Mouse (Mus musculus): ENCODE data around the gene Tlnrd1. TPM values are rescaled to one million over a fixed set of nuclear protein-coding genes. Genes with fewer than 3 reads are reported as not detected.
A peak's percentile ranks its signal among the peaks of the same experiment; 100 is the strongest.

Tlnrd1 gene
- polyA plus RNA-seq, 1 experiment from 2014 or later: 7.5 TPM

- H3K36me3 ChIP-seq: peaks cover 5% of the 10 kb centered on the region; the same call in 1 of the 2 replicates
- no peaks in the 10 kb centered on the region for H3K27me3 ChIP-seq
- peak; percentile 38 for ATAC-seq
- peak overlapping the region; percentile 92 for H3K9ac ChIP-seq (replicated peaks)
- H3K27ac ChIP-seq: peak overlapping the region; percentile 87
- WGBS: 22% methylated on average over 56 of the region's 56 CpGs
- peaks cover 2% of the 10 kb centered on the region; the same call in 1 of the 2 replicates for H3K9me3 ChIP-seq
- H3K4me2 ChIP-seq (replicated peaks): peak overlapping the region; percentile 93
- peak overlapping the region; percentile 78 for H3K4me3 ChIP-seq (replicated peaks)
- peaks cover 61% of the 10 kb centered on the region for H3K4me1 ChIP-seq (replicated peaks)
Observed at GRCm38 (mm10) chr7:83882633-83883275, 1.4 kb downstream of the Tlnrd1 start.

DNA sequence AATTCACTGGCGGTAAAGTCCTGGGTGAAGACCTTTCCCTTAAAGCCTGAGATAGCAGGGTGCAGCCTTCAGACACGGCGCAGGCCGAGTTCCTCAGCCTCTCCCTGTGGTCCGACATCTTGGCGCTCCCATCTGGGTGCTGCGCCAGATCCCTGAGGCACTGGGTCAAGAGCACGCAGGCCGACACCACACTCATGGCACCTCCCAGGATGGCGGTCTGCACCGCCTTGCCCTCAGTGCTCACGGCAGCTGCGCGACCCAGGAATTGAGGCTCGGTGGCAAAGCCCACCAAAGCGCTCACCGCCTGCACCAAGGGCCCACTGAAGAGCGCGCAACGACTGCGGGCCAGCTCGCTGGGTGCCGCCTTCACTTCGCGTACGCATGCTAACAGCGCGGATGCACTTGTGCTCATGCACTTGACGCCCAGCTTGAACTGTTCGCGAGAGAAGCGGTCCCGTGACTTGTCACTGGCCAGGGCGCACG is 1.9 kb downstream of the Tlnrd1 start:
- Histone ChIP-seq H3K4me1 (replicated peaks) (peaks cover 62% of the 10 kb centered on the region), H3K9ac (replicated peaks) (peak overlapping the region; percentile 92; the same call in 1 of the 2 replicates), H3K27me3 (no peaks in the 10 kb centered on the region), H3K4me2 (replicated peaks) (peak overlapping the region; percentile 93), H3K4me3 (replicated peaks) (peak overlapping the region; percentile 78), H3K9me3 (peaks cover 2% of the 10 kb centered on the region; the same call in 1 of the 2 replicates), H3K27ac (no peak overlapping the region), H3K36me3 (peaks cover 5% of the 10 kb centered on the region; the same call in 1 of the 2 replicates)
- no peak for ATAC-seq
- 92% methylated on average over 35 of the region's 35 CpGs for WGBS

DNA sequence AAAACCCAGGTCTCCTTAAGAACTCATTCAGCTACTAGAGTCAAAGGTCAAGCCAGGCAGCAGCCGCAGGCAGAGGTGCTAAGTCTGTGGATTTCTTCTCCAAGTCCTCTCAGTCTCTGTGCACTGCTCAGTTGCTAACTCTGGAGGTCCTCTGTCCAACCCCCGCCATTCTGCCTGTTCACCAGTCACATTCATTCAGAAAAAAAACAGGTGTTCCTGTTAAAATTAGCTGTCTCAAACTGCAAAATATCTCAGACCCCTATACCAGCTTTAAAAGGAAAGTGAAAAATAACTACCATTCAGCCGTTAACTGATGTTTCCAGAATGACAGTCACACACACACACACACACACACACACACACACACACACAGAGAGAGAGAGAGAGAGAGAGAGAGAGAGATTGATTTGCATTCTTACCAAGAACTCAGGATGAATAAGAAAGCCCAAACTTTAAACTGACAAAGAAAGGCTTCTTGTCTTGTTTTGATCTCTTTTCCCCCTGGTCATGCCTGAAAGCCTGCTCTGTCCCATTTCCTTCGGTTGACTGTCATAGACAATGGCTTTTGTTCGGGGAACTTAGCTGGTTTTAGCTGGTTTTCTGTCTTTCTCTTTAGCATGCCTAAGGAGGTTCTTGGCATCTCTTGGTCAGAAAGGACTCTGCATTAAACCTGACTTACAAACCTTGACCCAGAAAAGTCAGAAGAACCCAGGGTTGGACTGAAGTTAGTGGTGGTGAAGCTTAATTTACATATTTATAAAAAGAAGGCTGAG is 5.2 kb downstream of the Tlnrd1 start:
- Histone ChIP-seq H3K9ac (replicated peaks) (0 out of 2 replicates have a peak overlapping the region, but pooled peaks have one; percentile 12), H3K9me3 (no peaks in the 10 kb centered on the region), H3K36me3 (peaks cover 10% of the 10 kb centered on the region; the same call in 1 of the 2 replicates), H3K27me3 (no peaks in the 10 kb centered on the region), H3K27ac (peak overlapping the region; percentile 56; the same call in 1 of the 2 replicates), H3K4me3 (replicated peaks) (no peak overlapping the region), H3K4me2 (replicated peaks) (peak overlapping the region; percentile 35), H3K4me1 (replicated peaks) (peaks cover 55% of the 10 kb centered on the region)
- WGBS: 2% methylated on average over 5 of the region's 5 CpGs
- no peak for ATAC-seq

DNA sequence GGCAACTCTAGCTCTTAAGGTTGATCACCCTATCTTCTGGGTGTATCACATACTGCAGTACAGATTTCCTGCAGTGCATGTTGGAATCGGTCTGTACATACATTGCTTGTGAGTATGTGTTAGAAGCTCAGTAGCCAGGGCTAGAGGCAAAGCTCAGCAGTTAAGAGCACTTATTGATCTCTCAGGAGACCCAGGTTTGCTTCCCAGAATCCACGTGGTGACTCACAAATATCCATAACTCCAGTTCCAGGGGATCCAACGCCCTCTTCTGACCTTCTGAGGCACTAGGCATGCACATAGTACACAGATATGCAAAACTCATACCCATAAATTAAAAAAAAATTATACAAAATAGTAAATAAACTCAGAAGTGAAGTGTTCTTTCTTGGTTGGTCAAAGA is 7.0 kb downstream of the Tlnrd1 start:
- WGBS: 82% methylated on average over 3 of the region's 3 CpGs
- Histone ChIP-seq H3K27me3 (no peaks in the 10 kb centered on the region), H3K4me3 (replicated peaks) (no peak overlapping the region), H3K9ac (replicated peaks) (no peak overlapping the region), H3K4me1 (replicated peaks) (peaks cover 45% of the 10 kb centered on the region), H3K27ac (no peak overlapping the region), H3K36me3 (peaks cover 6% of the 10 kb centered on the region; the same call in 1 of the 2 replicates), H3K4me2 (replicated peaks) (no peak overlapping the region), H3K9me3 (no peaks in the 10 kb centered on the region)
- ATAC-seq: no peak

DNA sequence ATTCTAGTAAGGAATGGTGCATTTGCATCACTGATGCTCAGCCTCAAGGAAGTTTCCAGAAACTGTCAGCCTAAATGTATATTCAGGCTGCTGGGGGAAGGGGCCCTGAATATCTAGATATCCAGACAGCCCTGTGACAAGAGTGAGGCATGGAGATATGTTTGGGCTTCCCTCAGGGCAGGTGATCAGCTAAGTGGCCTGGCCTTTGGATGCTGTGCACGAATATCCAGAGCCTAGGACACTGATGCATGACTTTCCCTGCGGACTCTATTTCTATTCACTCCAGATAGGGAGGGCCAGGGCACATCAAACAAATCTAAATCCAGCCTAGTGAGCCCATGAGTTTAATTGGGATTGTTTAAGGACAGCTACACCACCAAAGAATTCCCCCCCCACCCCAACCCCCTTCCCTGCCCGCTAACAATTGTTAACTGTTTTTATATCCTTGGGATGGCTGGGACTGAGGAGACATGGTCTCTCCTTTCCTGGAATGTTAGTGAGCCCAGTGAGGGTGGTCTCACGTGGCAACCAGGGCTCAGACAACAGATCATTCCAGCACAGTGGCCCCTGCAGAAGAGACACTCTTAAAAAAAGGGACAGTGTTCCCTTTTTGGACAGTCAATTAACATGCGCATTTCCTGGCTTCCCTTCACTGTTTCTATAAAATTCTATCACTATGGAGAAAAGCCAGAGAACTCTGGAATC is 14.1 kb downstream of the Tlnrd1 start:
- H3K27me3 ChIP-seq: no peaks in the 10 kb centered on the region
- no peak overlapping the region for H3K27ac ChIP-seq
- 32% methylated on average over 5 of the region's 5 CpGs for WGBS
- peaks cover 6% of the 10 kb centered on the region for H3K4me1 ChIP-seq (replicated peaks)
- no peaks in the 10 kb centered on the region for H3K9me3 ChIP-seq
- H3K4me2 ChIP-seq (replicated peaks): no peak overlapping the region
- ATAC-seq: 0 out of 2 replicates have a peak, but pooled peaks have one; percentile 50
- H3K4me3 ChIP-seq (replicated peaks): no peak overlapping the region
- H3K9ac ChIP-seq (replicated peaks): no peak overlapping the region
- no peaks in the 10 kb centered on the region for H3K36me3 ChIP-seq

DNA sequence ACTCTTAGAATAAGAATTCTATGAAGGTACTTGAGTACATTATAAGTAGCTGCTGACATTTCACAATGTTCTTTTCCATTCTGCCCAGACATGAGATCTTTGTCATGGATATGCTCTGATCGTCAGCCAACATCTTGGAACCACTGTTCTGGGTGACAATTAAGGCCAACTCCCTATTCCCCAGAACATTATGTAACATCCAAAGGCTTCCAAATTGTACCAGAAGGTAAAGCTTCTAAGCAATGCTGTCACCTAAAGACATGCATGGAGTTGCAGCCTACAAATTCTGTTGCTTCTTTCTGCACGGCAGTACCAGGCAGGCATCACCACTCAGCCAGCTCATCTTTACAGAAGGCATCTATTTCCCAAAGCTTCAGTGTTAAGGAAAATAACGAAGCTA is 15.9 kb downstream of the Tlnrd1 start:
- Histone ChIP-seq H3K27me3 (no peaks in the 10 kb centered on the region), H3K9me3 (no peaks in the 10 kb centered on the region), H3K4me1 (replicated peaks) (peaks cover 6% of the 10 kb centered on the region), H3K4me3 (replicated peaks) (no peak overlapping the region), H3K27ac (no peak overlapping the region), H3K36me3 (no peaks in the 10 kb centered on the region), H3K4me2 (replicated peaks) (no peak overlapping the region), H3K9ac (replicated peaks) (no peak overlapping the region)
- ATAC-seq: no peak
- WGBS: 75% methylated on average over 3 of the region's 3 CpGs

GRCm38 (mm10) chr7:83863554-83863953 is 20.6 kb downstream of the Tlnrd1 start:
- 67% methylated on average over 2 of the region's 2 CpGs for WGBS
- Histone ChIP-seq H3K36me3 (no peaks in the 10 kb centered on the region), H3K4me1 (replicated peaks) (no peaks in the 10 kb centered on the region; the same call in 1 of the 2 replicates), H3K27ac (no peak overlapping the region), H3K4me2 (replicated peaks) (no peak overlapping the region), H3K9ac (replicated peaks) (no peak overlapping the region), H3K4me3 (replicated peaks) (no peak overlapping the region), H3K9me3 (no peaks in the 10 kb centered on the region), H3K27me3 (no peaks in the 10 kb centered on the region)
- ATAC-seq: no peak

- no peaks in the 10 kb centered on the region for H3K9me3 ChIP-seq
- H3K36me3 ChIP-seq: no peaks in the 10 kb centered on the region
- no peaks in the 10 kb centered on the region for H3K27me3 ChIP-seq
- WGBS: 64% methylated on average over 4 of the region's 4 CpGs
- ATAC-seq: no peak
- H3K4me2 ChIP-seq (replicated peaks): no peak overlapping the region
- H3K4me3 ChIP-seq (replicated peaks): no peak overlapping the region
- H3K4me1 ChIP-seq (replicated peaks): no peaks in the 10 kb centered on the region
- no peak overlapping the region for H3K9ac ChIP-seq (replicated peaks)
- no peak overlapping the region for H3K27ac ChIP-seq
Observed at GRCm38 (mm10) chr7:83859378-83860083, 24.6 kb downstream of the Tlnrd1 start.

GRCm38 (mm10) chr7:83857921-83858320 is 26.2 kb downstream of the Tlnrd1 start:
- WGBS: 87% methylated on average over 3 of the region's 3 CpGs
- ATAC-seq: no peak
- H3K9ac ChIP-seq (replicated peaks): no peak overlapping the region

GRCm38 (mm10) chr7:83857208-83857488 is 27.0 kb downstream of the Tlnrd1 start:
- H3K4me1 ChIP-seq (replicated peaks): peaks cover 7% of the 10 kb centered on the region
- no peak overlapping the region for H3K4me2 ChIP-seq (replicated peaks)
- no peaks in the 10 kb centered on the region for H3K36me3 ChIP-seq
- 89% methylated on average over 2 of the region's 2 CpGs for WGBS
- ATAC-seq: no peak
- no peak overlapping the region for H3K27ac ChIP-seq
- H3K4me3 ChIP-seq (replicated peaks): no peak overlapping the region
- H3K27me3 ChIP-seq: no peaks in the 10 kb centered on the region
- H3K9me3 ChIP-seq: no peaks in the 10 kb centered on the region
- no peak overlapping the region for H3K9ac ChIP-seq (replicated peaks)

More at GRCm38 (mm10) chr7:83857921-83858320, 26.2 kb downstream of the Tlnrd1 start:
- no peaks in the 10 kb centered on the region for H3K27me3 ChIP-seq
- no peak overlapping the region for H3K4me2 ChIP-seq (replicated peaks)
- no peak overlapping the region for H3K27ac ChIP-seq
- H3K4me1 ChIP-seq (replicated peaks): no peaks in the 10 kb centered on the region; the same call in 1 of the 2 replicates
- no peak overlapping the region for H3K4me3 ChIP-seq (replicated peaks)
- H3K9me3 ChIP-seq: no peaks in the 10 kb centered on the region
- H3K36me3 ChIP-seq: no peaks in the 10 kb centered on the region

DNA sequence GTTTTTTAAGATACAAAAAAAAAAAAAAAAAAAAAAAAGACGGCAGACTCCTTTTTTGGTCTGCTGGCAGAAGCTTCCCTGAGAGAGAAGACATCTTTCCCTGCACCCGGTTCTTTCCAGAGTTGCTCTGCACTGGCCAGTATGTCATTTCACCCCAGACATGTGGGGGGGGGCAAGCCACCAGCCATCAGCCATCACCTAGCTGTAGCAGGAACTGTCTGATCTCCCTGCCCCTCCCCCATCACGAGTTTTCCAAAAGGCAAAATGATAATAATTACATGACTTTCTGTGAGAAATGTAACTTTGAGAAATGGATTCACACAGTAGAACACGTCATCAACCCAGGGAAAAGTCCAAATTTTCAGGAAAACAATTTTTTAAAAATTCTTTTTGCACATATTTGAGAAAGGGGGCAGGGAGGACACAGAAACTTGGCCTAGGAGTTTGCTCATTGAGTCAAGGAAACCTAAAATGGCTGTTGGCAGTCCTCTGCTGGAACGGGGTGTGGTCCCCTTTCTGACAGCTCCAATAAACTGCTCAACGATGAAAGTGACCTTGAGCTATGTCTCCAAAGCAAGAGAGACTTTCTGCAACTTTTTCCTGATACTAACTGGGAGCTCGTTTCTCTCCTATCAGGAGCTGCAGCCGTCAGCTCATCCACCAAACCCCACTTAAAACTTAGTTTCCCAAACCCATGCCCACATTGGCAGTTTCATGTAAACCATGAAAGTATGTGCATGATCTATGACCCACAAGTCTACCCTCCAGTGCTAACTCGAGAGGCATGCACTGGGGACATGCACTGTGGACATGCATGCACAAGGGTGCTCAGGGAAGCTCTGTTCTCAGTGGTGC is 27.5 kb downstream of the Tlnrd1 start:
- no peak for ATAC-seq

More for the DNA sequence above, 27.5 kb downstream of the Tlnrd1 start:
- H3K9ac ChIP-seq (replicated peaks): no peak overlapping the region
- H3K27ac ChIP-seq: no peak overlapping the region
- H3K4me3 ChIP-seq (replicated peaks): no peak overlapping the region
- H3K4me2 ChIP-seq (replicated peaks): no peak overlapping the region
- no peaks in the 10 kb centered on the region for H3K36me3 ChIP-seq
- H3K27me3 ChIP-seq: no peaks in the 10 kb centered on the region
- 84% methylated on average over 9 of the region's 9 CpGs for WGBS
- H3K9me3 ChIP-seq: no peaks in the 10 kb centered on the region
- H3K4me1 ChIP-seq (replicated peaks): peaks cover 11% of the 10 kb centered on the region
